Mouse (Mus musculus): Measurements from ENCODE around the gene Nacad. TPM values are rescaled to one million over a fixed set of nuclear protein-coding genes. Genes with fewer than 3 reads are reported as not detected.

Nacad gene
- polyA plus RNA-seq, 1 experiment: 3.1 TPM

- TF ChIP-seq GATA1 (IDR thresholded peaks at IDR 0.05; ENCODE audit: low read length) (no peak), TAL1 (IDR thresholded peaks at IDR 0.05; ENCODE audit: low read length) (no peak)
- peaks cover 27% of the 10 kb centered on the region for H3K27me3 ChIP-seq (ENCODE audit: control insufficient read depth)
- peaks cover 48% of the 10 kb centered on the region for H3K36me3 ChIP-seq (ENCODE audit: control insufficient read depth)
- H3K4me3 ChIP-seq (replicated peaks): peak overlapping the region; percentile 55
- H3K4me1 ChIP-seq (ENCODE audit: control insufficient read depth): peaks cover 80% of the 10 kb centered on the region
- no peaks in the 10 kb centered on the region for H3K9me3 ChIP-seq (ENCODE audit: control insufficient read depth, low read length)
Measured at GRCm38 (mm10) chr11:6599011-6599681, 6.7 kb downstream of the Nacad start.

GRCm38 (mm10) chr11:6598191-6598889, 7.5 kb downstream of the Nacad start:
- peak overlapping the region; percentile 55 for H3K4me3 ChIP-seq (replicated peaks)
- peaks cover 56% of the 10 kb centered on the region for H3K36me3 ChIP-seq (ENCODE audit: control insufficient read depth)
- H3K27me3 ChIP-seq (ENCODE audit: control insufficient read depth): peaks cover 19% of the 10 kb centered on the region
- TF ChIP-seq TAL1 (IDR thresholded peaks at IDR 0.05; ENCODE audit: low read length) (no peak), GATA1 (IDR thresholded peaks at IDR 0.05; ENCODE audit: low read length) (no peak)
- no peaks in the 10 kb centered on the region for H3K9me3 ChIP-seq (ENCODE audit: control insufficient read depth, low read length)
- H3K4me1 ChIP-seq (ENCODE audit: control insufficient read depth): peaks cover 86% of the 10 kb centered on the region

GRCm38 (mm10) chr11:6597523-6597922, 8.3 kb downstream of the Nacad start:
- H3K4me3 ChIP-seq (replicated peaks): no peak overlapping the region
- H3K4me1 ChIP-seq (ENCODE audit: control insufficient read depth): peaks cover 94% of the 10 kb centered on the region
- H3K9me3 ChIP-seq (ENCODE audit: control insufficient read depth, low read length): no peaks in the 10 kb centered on the region
- TF ChIP-seq GATA1 (IDR thresholded peaks at IDR 0.05; ENCODE audit: low read length) (no peak), TAL1 (IDR thresholded peaks at IDR 0.05; ENCODE audit: low read length) (no peak)
- peaks cover 11% of the 10 kb centered on the region for H3K27me3 ChIP-seq (ENCODE audit: control insufficient read depth)
- H3K36me3 ChIP-seq (ENCODE audit: control insufficient read depth): peaks cover 64% of the 10 kb centered on the region

- Histone ChIP-seq H3K4me1 (ENCODE audit: control insufficient read depth) (peaks cover 95% of the 10 kb centered on the region), H3K36me3 (ENCODE audit: control insufficient read depth) (peaks cover 73% of the 10 kb centered on the region), H3K9me3 (ENCODE audit: control insufficient read depth, low read length) (no peaks in the 10 kb centered on the region), H3K4me3 (replicated peaks) (no peak overlapping the region), H3K27me3 (ENCODE audit: control insufficient read depth) (peaks cover 2% of the 10 kb centered on the region)
- TF ChIP-seq GATA1 (IDR thresholded peaks at IDR 0.05; ENCODE audit: low read length) (no peak), TAL1 (IDR thresholded peaks at IDR 0.05; ENCODE audit: low read length) (no peak)
Measured at GRCm38 (mm10) chr11:6596616-6597015, 9.2 kb downstream of the Nacad start.

DNA sequence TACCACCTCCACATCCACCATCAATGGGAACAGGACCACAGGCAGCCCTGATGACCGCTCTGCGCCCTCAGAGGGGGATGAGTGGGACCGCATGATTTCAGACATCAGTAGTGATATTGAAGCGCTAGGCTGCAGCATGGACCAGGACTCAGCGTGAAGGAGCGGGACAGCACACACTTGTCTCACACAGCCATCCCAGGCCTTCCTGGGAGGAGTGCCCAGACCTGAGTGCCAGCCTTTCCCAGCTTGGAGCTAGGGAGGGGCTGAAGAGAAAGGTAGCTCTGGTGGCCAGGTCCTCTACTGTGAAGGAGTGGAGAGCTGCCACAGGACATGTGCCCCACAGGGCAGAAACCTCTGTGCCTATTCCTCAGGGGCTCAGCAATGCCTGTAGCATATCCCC, 9.6 kb downstream of the Nacad start:
- Histone ChIP-seq H3K36me3 (ENCODE audit: control insufficient read depth) (peaks cover 77% of the 10 kb centered on the region), H3K4me3 (replicated peaks) (no peak overlapping the region), H3K4me1 (ENCODE audit: control insufficient read depth) (peaks cover 97% of the 10 kb centered on the region), H3K9me3 (ENCODE audit: control insufficient read depth, low read length) (no peaks in the 10 kb centered on the region), H3K27me3 (ENCODE audit: control insufficient read depth) (no peaks in the 10 kb centered on the region)
- TF ChIP-seq GATA1 (IDR thresholded peaks at IDR 0.05; ENCODE audit: low read length) (no peak), TAL1 (IDR thresholded peaks at IDR 0.05; ENCODE audit: low read length) (no peak)

GRCm38 (mm10) chr11:6595339-6595738, 10.5 kb downstream of the Nacad start:
- TF ChIP-seq GATA1 (IDR thresholded peaks at IDR 0.05; ENCODE audit: low read length): no peak
- TF ChIP-seq TAL1 (IDR thresholded peaks at IDR 0.05; ENCODE audit: low read length): no peak
- peaks cover 86% of the 10 kb centered on the region for H3K36me3 ChIP-seq (ENCODE audit: control insufficient read depth)
- H3K4me3 ChIP-seq (replicated peaks): no peak overlapping the region

DNA sequence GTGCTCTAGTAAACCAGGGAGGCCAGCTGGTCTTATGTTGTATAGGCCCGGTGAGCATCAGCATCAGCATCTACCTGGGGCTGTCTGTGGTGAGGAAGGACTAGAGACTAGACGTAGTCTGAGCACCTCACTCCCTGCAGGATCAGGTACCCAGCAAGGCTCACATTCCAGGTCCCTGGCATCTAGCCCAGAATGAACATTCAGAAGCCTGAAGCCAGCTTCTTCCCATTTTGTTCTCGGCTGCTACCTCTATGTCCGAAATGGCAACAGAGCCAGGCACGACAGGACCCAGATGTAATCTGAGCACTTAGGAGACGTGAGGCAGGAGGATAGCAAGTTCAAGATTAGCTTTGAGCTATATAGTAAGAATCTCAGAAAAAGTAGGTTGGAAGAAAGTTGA, 11.0 kb downstream of the Nacad start:
- H3K4me1 ChIP-seq (ENCODE audit: control insufficient read depth): peaks cover 97% of the 10 kb centered on the region

More at GRCm38 (mm10) chr11:6595339-6595738, 10.5 kb downstream of the Nacad start:
- H3K4me1 ChIP-seq (ENCODE audit: control insufficient read depth): peaks cover 97% of the 10 kb centered on the region
- H3K9me3 ChIP-seq (ENCODE audit: control insufficient read depth, low read length): no peaks in the 10 kb centered on the region
- H3K27me3 ChIP-seq (ENCODE audit: control insufficient read depth): no peaks in the 10 kb centered on the region

GRCm38 (mm10) chr11:6593406-6593805, 12.4 kb downstream of the Nacad start:
- Histone ChIP-seq H3K4me3 (replicated peaks) (no peak overlapping the region), H3K27me3 (ENCODE audit: control insufficient read depth) (no peaks in the 10 kb centered on the region), H3K4me1 (ENCODE audit: control insufficient read depth) (peaks cover 96% of the 10 kb centered on the region), H3K9me3 (ENCODE audit: control insufficient read depth, low read length) (no peaks in the 10 kb centered on the region), H3K36me3 (ENCODE audit: control insufficient read depth) (peaks cover 96% of the 10 kb centered on the region)
- TF ChIP-seq GATA1 (IDR thresholded peaks at IDR 0.05; ENCODE audit: low read length): no peak
- TF ChIP-seq TAL1 (IDR thresholded peaks at IDR 0.05; ENCODE audit: low read length): no peak

More for the DNA sequence above, 11.0 kb downstream of the Nacad start:
- TF ChIP-seq TAL1 (IDR thresholded peaks at IDR 0.05; ENCODE audit: low read length): no peak
- TF ChIP-seq GATA1 (IDR thresholded peaks at IDR 0.05; ENCODE audit: low read length): no peak
- H3K4me3 ChIP-seq (replicated peaks): no peak overlapping the region
- no peaks in the 10 kb centered on the region for H3K27me3 ChIP-seq (ENCODE audit: control insufficient read depth)
- H3K9me3 ChIP-seq (ENCODE audit: control insufficient read depth, low read length): no peaks in the 10 kb centered on the region
- peaks cover 91% of the 10 kb centered on the region for H3K36me3 ChIP-seq (ENCODE audit: control insufficient read depth)

- Histone ChIP-seq H3K4me1 (ENCODE audit: control insufficient read depth) (peaks cover 93% of the 10 kb centered on the region), H3K9me3 (ENCODE audit: control insufficient read depth, low read length) (no peaks in the 10 kb centered on the region), H3K36me3 (ENCODE audit: control insufficient read depth) (peaks cover 93% of the 10 kb centered on the region), H3K4me3 (replicated peaks) (peak overlapping the region; percentile 33), H3K27me3 (ENCODE audit: control insufficient read depth) (no peaks in the 10 kb centered on the region)
- TF ChIP-seq TAL1 (IDR thresholded peaks at IDR 0.05; ENCODE audit: low read length) (peak; percentile 63), GATA1 (IDR thresholded peaks at IDR 0.05; ENCODE audit: low read length) (peak; percentile 51)
Measured at GRCm38 (mm10) chr11:6590933-6591675, 14.7 kb downstream of the Nacad start.
